Mouse (Mus musculus): ENCODE results near the gene Adamtsl4. TPM values are rescaled to one million over a fixed set of nuclear protein-coding genes. Genes with fewer than 3 reads are reported as not detected.

Gene Adamtsl4
- polyA plus RNA-seq, 1 experiment from 2014 or later, result 1.0 TPM

GRCm38 (mm10) chr3:95684846-95685245 lies 2.9 kb downstream of the Adamtsl4 start:
- WGBS, result 53% methylated on average over 6 of the region's 8 CpGs

GRCm38 (mm10) chr3:95682878-95683277 lies 4.8 kb downstream of the Adamtsl4 start:
- no peak overlapping the region for H3K4me3 ChIP-seq
- H3K4me2 ChIP-seq, result no peak overlapping the region
- no peak for ATAC-seq (ENCODE audit: low FRiP score)
- 67% methylated on average over 5 of the region's 5 CpGs for WGBS
- no peak overlapping the region for H3K27ac ChIP-seq
- no peaks in the 10 kb centered on the region for H3K9me3 ChIP-seq
- H3K27me3 ChIP-seq, result peaks cover 11% of the 10 kb centered on the region; the same call in 1 of the 2 replicates
- no peak overlapping the region for H3K9ac ChIP-seq
- H3K36me3 ChIP-seq, result no peaks in the 10 kb centered on the region
- H3K4me1 ChIP-seq (replicated peaks), result peaks cover 27% of the 10 kb centered on the region

More at GRCm38 (mm10) chr3:95684846-95685245, 2.9 kb downstream of the Adamtsl4 start:
- Histone ChIP-seq H3K36me3 (no peaks in the 10 kb centered on the region), H3K4me3 (no peak overlapping the region), H3K9me3 (no peaks in the 10 kb centered on the region), H3K4me2 (no peak overlapping the region), H3K27ac (no peak overlapping the region), H3K27me3 (peaks cover 11% of the 10 kb centered on the region; the same call in 1 of the 2 replicates), H3K4me1 (replicated peaks) (peaks cover 34% of the 10 kb centered on the region), H3K9ac (no peak overlapping the region)
- ATAC-seq (ENCODE audit: low FRiP score), result no peak

- peak overlapping the region; percentile 35; the same call in 1 of the 2 replicates for H3K9ac ChIP-seq
- peaks cover 2% of the 10 kb centered on the region; the same call in 1 of the 2 replicates for H3K27me3 ChIP-seq
- 64% methylated on average over 11 of the region's 11 CpGs for WGBS
- no peak overlapping the region for H3K4me3 ChIP-seq
- H3K9me3 ChIP-seq, result no peaks in the 10 kb centered on the region
- ATAC-seq (ENCODE audit: low FRiP score), result no peak
- H3K4me2 ChIP-seq, result no peak overlapping the region
- 0 out of 2 replicates have a peak overlapping the region, but pooled peaks have one; percentile 12 for H3K27ac ChIP-seq
- peaks cover 12% of the 10 kb centered on the region for H3K4me1 ChIP-seq (replicated peaks)
- H3K36me3 ChIP-seq, result peaks cover 6% of the 10 kb centered on the region; the same call in 1 of the 2 replicates
Observed at GRCm38 (mm10) chr3:95681365-95681764, 6.4 kb downstream of the Adamtsl4 start.

GRCm38 (mm10) chr3:95680673-95681072 lies 7.0 kb downstream of the Adamtsl4 start:
- H3K4me3 ChIP-seq, result no peak overlapping the region
- no peaks in the 10 kb centered on the region for H3K27me3 ChIP-seq
- no peak for ATAC-seq (ENCODE audit: low FRiP score)
- no peak overlapping the region for H3K27ac ChIP-seq
- peaks cover 6% of the 10 kb centered on the region; the same call in 1 of the 2 replicates for H3K36me3 ChIP-seq
- H3K9me3 ChIP-seq, result no peaks in the 10 kb centered on the region
- 90% methylated on average over 6 of the region's 6 CpGs for WGBS
- peak overlapping the region; percentile 35; the same call in 1 of the 2 replicates for H3K9ac ChIP-seq
- H3K4me1 ChIP-seq (replicated peaks), result peaks cover 13% of the 10 kb centered on the region
- no peak overlapping the region for H3K4me2 ChIP-seq

GRCm38 (mm10) chr3:95679551-95679950 lies 8.2 kb downstream of the Adamtsl4 start:
- Histone ChIP-seq H3K27me3 (no peaks in the 10 kb centered on the region), H3K9ac (no peak overlapping the region), H3K4me2 (no peak overlapping the region), H3K4me1 (replicated peaks) (peaks cover 24% of the 10 kb centered on the region), H3K36me3 (peaks cover 6% of the 10 kb centered on the region; the same call in 1 of the 2 replicates), H3K4me3 (no peak overlapping the region), H3K27ac (no peak overlapping the region), H3K9me3 (no peaks in the 10 kb centered on the region)
- ATAC-seq (ENCODE audit: low FRiP score), result no peak
- WGBS, result 95% methylated on average over 8 of the region's 8 CpGs

- Histone ChIP-seq H3K9ac (no peak overlapping the region), H3K27me3 (no peaks in the 10 kb centered on the region), H3K9me3 (no peaks in the 10 kb centered on the region), H3K36me3 (peaks cover 24% of the 10 kb centered on the region), H3K4me3 (no peak overlapping the region), H3K4me1 (replicated peaks) (peaks cover 43% of the 10 kb centered on the region), H3K27ac (no peak overlapping the region), H3K4me2 (no peak overlapping the region)
- ATAC-seq (ENCODE audit: low FRiP score), result no peak
- 85% methylated on average over 19 of the region's 19 CpGs for WGBS
Observed at GRCm38 (mm10) chr3:95677420-95678090, 10.2 kb downstream of the Adamtsl4 start.

GRCm38 (mm10) chr3:95676745-95677419 lies 10.8 kb downstream of the Adamtsl4 start:
- H3K4me2 ChIP-seq, result no peak overlapping the region
- no peaks in the 10 kb centered on the region for H3K9me3 ChIP-seq
- no peak overlapping the region for H3K9ac ChIP-seq
- no peak overlapping the region for H3K4me3 ChIP-seq
- no peak overlapping the region for H3K27ac ChIP-seq
- H3K36me3 ChIP-seq, result peaks cover 24% of the 10 kb centered on the region
- no peak for ATAC-seq (ENCODE audit: low FRiP score)
- no peaks in the 10 kb centered on the region for H3K27me3 ChIP-seq
- 62% methylated on average over 15 of the region's 15 CpGs for WGBS
- peaks cover 43% of the 10 kb centered on the region for H3K4me1 ChIP-seq (replicated peaks)

- Histone ChIP-seq H3K9me3 (no peaks in the 10 kb centered on the region), H3K9ac (no peak overlapping the region), H3K36me3 (peaks cover 24% of the 10 kb centered on the region), H3K4me2 (no peak overlapping the region), H3K27me3 (no peaks in the 10 kb centered on the region), H3K27ac (peak overlapping the region; percentile 66; the same call in 1 of the 2 replicates), H3K4me3 (no peak overlapping the region), H3K4me1 (replicated peaks) (peaks cover 31% of the 10 kb centered on the region)
- WGBS, result 29% methylated on average over 8 of the region's 8 CpGs
- ATAC-seq (ENCODE audit: low FRiP score), result peak; percentile 58
Observed at GRCm38 (mm10) chr3:95675301-95676092, 12.2 kb downstream of the Adamtsl4 start.

- no peak overlapping the region for H3K4me3 ChIP-seq
Observed at GRCm38 (mm10) chr3:95674812-95675211, 12.9 kb downstream of the Adamtsl4 start.

GRCm38 (mm10) chr3:95674236-95674635 lies 13.5 kb downstream of the Adamtsl4 start:
- no peaks in the 10 kb centered on the region for H3K9me3 ChIP-seq
- no peak overlapping the region for H3K4me2 ChIP-seq
- H3K9ac ChIP-seq, result 0 out of 2 replicates have a peak overlapping the region, but pooled peaks have one; percentile 5
- WGBS, result 29% methylated on average over 2 of the region's 2 CpGs
- H3K27me3 ChIP-seq, result no peaks in the 10 kb centered on the region
- peaks cover 31% of the 10 kb centered on the region for H3K4me1 ChIP-seq (replicated peaks)
- peaks cover 29% of the 10 kb centered on the region for H3K36me3 ChIP-seq
- no peak for ATAC-seq (ENCODE audit: low FRiP score)
- peak overlapping the region; percentile 66 for H3K27ac ChIP-seq
- H3K4me3 ChIP-seq, result no peak overlapping the region

More at GRCm38 (mm10) chr3:95674812-95675211, 12.9 kb downstream of the Adamtsl4 start:
- WGBS, result 19% methylated on average over 6 of the region's 6 CpGs
- Histone ChIP-seq H3K36me3 (peaks cover 24% of the 10 kb centered on the region), H3K4me1 (replicated peaks) (peaks cover 31% of the 10 kb centered on the region), H3K9ac (no peak overlapping the region), H3K27me3 (no peaks in the 10 kb centered on the region), H3K27ac (peak overlapping the region; percentile 66; the same call in 1 of the 2 replicates), H3K4me2 (no peak overlapping the region), H3K9me3 (no peaks in the 10 kb centered on the region)
- ATAC-seq (ENCODE audit: low FRiP score), result no peak

- Histone ChIP-seq H3K36me3 (peaks cover 31% of the 10 kb centered on the region), H3K4me3 (no peak overlapping the region), H3K27me3 (no peaks in the 10 kb centered on the region), H3K27ac (peak overlapping the region; percentile 66; the same call in 1 of the 2 replicates), H3K9me3 (no peaks in the 10 kb centered on the region), H3K4me2 (no peak overlapping the region), H3K9ac (0 out of 2 replicates have a peak overlapping the region, but pooled peaks have one; percentile 5), H3K4me1 (replicated peaks) (peaks cover 31% of the 10 kb centered on the region)
- no peak for ATAC-seq (ENCODE audit: low FRiP score)
- WGBS, result 30% methylated on average over 11 of the region's 11 CpGs
Observed at GRCm38 (mm10) chr3:95673707-95674211, 14.0 kb downstream of the Adamtsl4 start.

All from hindbrain, embryonic 13.5 days (tissue).